ENCODE assay signal across 19 mouse cellular contexts in genomic region chr4:59422808-59423207, GRCm38 (mm10). TPM values are rescaled to one million over a fixed set of nuclear protein-coding genes. Genes with fewer than 3 reads are reported as not detected.
DNase-seq lines count a peak whose midpoint lies in the region; ATAC-seq and TF ChIP-seq lines count a peak whose summit lies in the region.
"Had no signal": no experiment of that assay in that cellular context is flagged by ENCODE, and none has a peak within 500 bp of the region (broad histone marks: within the 10 kb centered on the region; RNA-seq: fewer than 3 reads in every experiment).

No protein-coding gene starts in this region.

- DNase-seq in hindbrain, embryonic 10.5 days (ENCODE audit: low spot score) = no peak
- no peak for DNase-seq in hindbrain, embryonic 11.5 days (ENCODE audit: low spot score)
- DNase-seq in lung, embryonic 14.5 days = no peak
- DNase-seq in lung, postnatal 14 days = no peak
- no peak for DNase-seq in hindbrain, postnatal 0 days (ENCODE audit: low spot score)
- DNase-seq in frontal cortex, postnatal 25 days (ENCODE audit: low spot score in 2 of 2) = no peak
- DNase-seq: cerebellum, adult 18-20 months; cerebellum, postnatal 36 days; gastrocnemius, adult 2 months; kidney, adult 11 months; kidney, postnatal 4 days; spleen, adult 18-20 months had no signal

- peak overlapping the region; percentile 67; the same call in 1 of the 2 replicates for H3K27ac ChIP-seq in hindbrain, embryonic 10.5 days
- H3K27ac ChIP-seq in hindbrain, embryonic 11.5 days (ENCODE audit: low read depth, low read length) = no peak overlapping the region
- H3K27ac ChIP-seq in lung, embryonic 14.5 days (ENCODE audit: low read depth) = peak overlapping the region; percentile 84
- no peak overlapping the region; the same call in 1 of the 2 replicates for H3K27ac ChIP-seq in hindbrain, postnatal 0 days
- peak overlapping the region; percentile 67; the same call in 1 of the 2 replicates for H3K27ac ChIP-seq in stomach, embryonic 15.5 days
- H3K27ac ChIP-seq: embryonic facial prominence, embryonic 15.5 days; gastrocnemius, adult 2 months; heart, embryonic 13.5 days; limb, embryonic 15.5 days; liver, embryonic 15.5 days; neural tube, embryonic 12.5 days had no signal

- no peaks in the 10 kb centered on the region for H3K9me3 ChIP-seq in hindbrain, embryonic 10.5 days
- no peaks in the 10 kb centered on the region for H3K9me3 ChIP-seq in hindbrain, embryonic 11.5 days (ENCODE audit: control insufficient read depth, low read length)
- H3K9me3 ChIP-seq in lung, embryonic 14.5 days (ENCODE audit: low read depth, low read length) = no peaks in the 10 kb centered on the region
- no peaks in the 10 kb centered on the region for H3K9me3 ChIP-seq in hindbrain, postnatal 0 days (ENCODE audit: low read length)
- H3K9me3 ChIP-seq in stomach, embryonic 15.5 days = no peaks in the 10 kb centered on the region
- H3K9me3 ChIP-seq: embryonic facial prominence, embryonic 15.5 days; heart, embryonic 13.5 days; limb, embryonic 15.5 days; liver, embryonic 15.5 days; neural tube, embryonic 12.5 days had no signal

- no peaks in the 10 kb centered on the region for H3K27me3 ChIP-seq in hindbrain, embryonic 10.5 days (ENCODE audit: insufficient read depth, poor library complexity, severe bottlenecking)
- no peaks in the 10 kb centered on the region for H3K27me3 ChIP-seq in hindbrain, embryonic 11.5 days (ENCODE audit: control insufficient read depth, insufficient read depth, low read length)
- no peaks in the 10 kb centered on the region for H3K27me3 ChIP-seq in lung, embryonic 14.5 days (ENCODE audit: insufficient read depth, low read length)
- H3K27me3 ChIP-seq in hindbrain, postnatal 0 days (ENCODE audit: insufficient read depth, low read length) = no peaks in the 10 kb centered on the region
- no peaks in the 10 kb centered on the region for H3K27me3 ChIP-seq in stomach, embryonic 15.5 days (replicated peaks)
- H3K27me3 ChIP-seq: embryonic facial prominence, embryonic 15.5 days; heart, embryonic 13.5 days; limb, embryonic 15.5 days; liver, embryonic 15.5 days; neural tube, embryonic 12.5 days had no signal

- H3K9ac ChIP-seq in hindbrain, embryonic 11.5 days (ENCODE audit: low read depth, low read length) = no peak overlapping the region
- H3K9ac ChIP-seq in lung, embryonic 14.5 days = no peak overlapping the region
- H3K9ac ChIP-seq in hindbrain, postnatal 0 days (replicated peaks; ENCODE audit: low read length) = no peak overlapping the region
- H3K9ac ChIP-seq in stomach, embryonic 15.5 days = no peak overlapping the region
- H3K9ac ChIP-seq: embryonic facial prominence, embryonic 15.5 days; heart, embryonic 13.5 days; limb, embryonic 15.5 days; liver, embryonic 15.5 days; neural tube, embryonic 12.5 days had no signal

- H3K4me2 ChIP-seq in hindbrain, embryonic 11.5 days (replicated peaks; ENCODE audit: low read depth, low read length) = no peak overlapping the region
- no peak overlapping the region for H3K4me2 ChIP-seq in lung, embryonic 14.5 days
- no peak overlapping the region for H3K4me2 ChIP-seq in hindbrain, postnatal 0 days (ENCODE audit: low read depth, low read length)
- H3K4me2 ChIP-seq in stomach, embryonic 15.5 days = no peak overlapping the region
- H3K4me2 ChIP-seq: embryonic facial prominence, embryonic 15.5 days; heart, embryonic 13.5 days; limb, embryonic 15.5 days; liver, embryonic 15.5 days; midbrain, embryonic 11.5 days; neural tube, embryonic 12.5 days had no signal

- TF ChIP-seq CTCF in lung, embryonic 14.5 days (IDR thresholded peaks at IDR 0.05; ENCODE audit: low read depth) = no peak
- no peak for TF ChIP-seq CTCF in hindbrain, postnatal 0 days (IDR thresholded peaks at IDR 0.05; ENCODE audit: low read depth)

- H3K4me1 ChIP-seq in hindbrain, embryonic 10.5 days (replicated peaks) = peaks cover 21% of the 10 kb centered on the region
- no peaks in the 10 kb centered on the region; the same call in 1 of the 2 replicates for H3K4me1 ChIP-seq in hindbrain, embryonic 11.5 days (replicated peaks; ENCODE audit: control insufficient read depth, insufficient read depth, low read length)
- H3K4me1 ChIP-seq in lung, embryonic 14.5 days (ENCODE audit: insufficient read depth) = peaks cover 5% of the 10 kb centered on the region; the same call in 1 of the 2 replicates
- no peaks in the 10 kb centered on the region for H3K4me1 ChIP-seq in hindbrain, postnatal 0 days (ENCODE audit: insufficient read depth, low read length)
- H3K4me1 ChIP-seq in stomach, embryonic 15.5 days = peaks cover 15% of the 10 kb centered on the region
- H3K4me1 ChIP-seq: embryonic facial prominence, embryonic 15.5 days had no signal

- H3K4me3 ChIP-seq in hindbrain, embryonic 10.5 days = no peak overlapping the region
- H3K4me3 ChIP-seq in hindbrain, embryonic 11.5 days (ENCODE audit: low read depth, low read length) = no peak overlapping the region
- no peak overlapping the region for H3K4me3 ChIP-seq in lung, embryonic 14.5 days (ENCODE audit: low read depth, low read length)
- no peak overlapping the region for H3K4me3 ChIP-seq in hindbrain, postnatal 0 days (ENCODE audit: low read length)
- no peak overlapping the region for H3K4me3 ChIP-seq in stomach, embryonic 15.5 days (replicated peaks)
- H3K4me3 ChIP-seq: embryonic facial prominence, embryonic 15.5 days; gastrocnemius, adult 2 months; heart, embryonic 13.5 days; limb, embryonic 15.5 days; liver, embryonic 15.5 days; neural tube, embryonic 12.5 days had no signal

- ATAC-seq in hindbrain, embryonic 11.5 days (ENCODE audit: low FRiP score) = no peak
- no peak for ATAC-seq in lung, embryonic 14.5 days (ENCODE audit: insufficient read depth)
- peak; percentile 11; the same call in 1 of the 2 replicates for ATAC-seq in hindbrain, postnatal 0 days
- ATAC-seq in stomach, embryonic 15.5 days (ENCODE audit: insufficient read depth, low FRiP score, low read depth) = peak; percentile 56; the same call in 1 of the 2 replicates

- H3K36me3 ChIP-seq in hindbrain, embryonic 10.5 days = no peaks in the 10 kb centered on the region
- no peaks in the 10 kb centered on the region for H3K36me3 ChIP-seq in hindbrain, embryonic 11.5 days (ENCODE audit: control insufficient read depth, insufficient read depth, low read length)
- no peaks in the 10 kb centered on the region for H3K36me3 ChIP-seq in lung, embryonic 14.5 days (ENCODE audit: insufficient read depth)
- H3K36me3 ChIP-seq in hindbrain, postnatal 0 days (ENCODE audit: insufficient read depth, low read length) = no peaks in the 10 kb centered on the region
- no peaks in the 10 kb centered on the region for H3K36me3 ChIP-seq in stomach, embryonic 15.5 days
- H3K36me3 ChIP-seq: embryonic facial prominence, embryonic 15.5 days; limb, embryonic 15.5 days; neural tube, embryonic 12.5 days had no signal

RNA-seq across cellular contexts. Expression of gene Susd1, which starts 15.6 kb away (rescaled TPM):
- polyA plus RNA-seq in hindbrain, embryonic 10.5 days (2016; fragmentation: Nextera tagmentation; extraction: Ambion mirVana) = 2.0 and 2.1 TPM in 2 replicates
- polyA plus RNA-seq in hindbrain, embryonic 11.5 days (2014; fragmentation: Nextera tagmentation; extraction: Ambion mirVana) = 0.94 and 1.5 TPM in 2 replicates
- 5.1 and 5.6 TPM in 2 replicates for polyA plus RNA-seq in lung, embryonic 14.5 days (2014; fragmentation: Nextera tagmentation; extraction: Ambion mirVana)
- 9.4 and 10.8 TPM in 2 replicates for total RNA-seq in hindbrain, postnatal 0 days (2014; rRNA removed)
- 2.2 and 2.7 TPM in 2 replicates for polyA plus RNA-seq in hindbrain, postnatal 0 days (2015; fragmentation: Nextera tagmentation; extraction: Ambion mirVana)
- 9.1 and 12.6 TPM in 2 replicates for polyA plus RNA-seq in stomach, embryonic 15.5 days (2015; fragmentation: Nextera tagmentation; extraction: Ambion mirVana)

Comparison
In these comparisons a context has a peak if more than half of its experiments do, and no peak if none do; other contexts are left out.
1. H3K27ac ChIP-seq: peak in hindbrain, embryonic 10.5 days (single experiment), lung, embryonic 14.5 days (single experiment) and stomach, embryonic 15.5 days (single experiment); none in hindbrain, embryonic 11.5 days (single experiment) and hindbrain, postnatal 0 days (single experiment).
2. ATAC-seq: peak in hindbrain, postnatal 0 days (single experiment) and stomach, embryonic 15.5 days (single experiment); none in hindbrain, embryonic 11.5 days (single experiment) and lung, embryonic 14.5 days (single experiment).